Mouse (Mus musculus) erythroblast, embryonic 14.5 days (primary cell): ENCODE results near the gene Adh7.

Experiments used
- GATA1 ChIP-seq: IDR thresholded peaks from 2 replicates; pipeline ENCODE4 v1.6.1; 2012; ENCODE audit warnings: low read length, inconsistent platforms, mixed read lengths
- TAL1 ChIP-seq: IDR thresholded peaks from 3 replicates; pipeline ENCODE4 v1.6.1; 2012; ENCODE audit warnings: low read length, inconsistent platforms, mixed read lengths

GRCm38 (mm10) chr3:138230266-138230665, 12.7 kb downstream of the Adh7 start:
- TF ChIP-seq GATA1 (no peak), TAL1 (no peak)
